Mouse (Mus musculus): ENCODE measurements around the gene Lzic.
"Not testable (repeated sequence)": the region's sequence is repeated elsewhere in the genome, so short reads cannot be mapped to it uniquely, and the experiment has no call there.

Gene Lzic

DNA sequence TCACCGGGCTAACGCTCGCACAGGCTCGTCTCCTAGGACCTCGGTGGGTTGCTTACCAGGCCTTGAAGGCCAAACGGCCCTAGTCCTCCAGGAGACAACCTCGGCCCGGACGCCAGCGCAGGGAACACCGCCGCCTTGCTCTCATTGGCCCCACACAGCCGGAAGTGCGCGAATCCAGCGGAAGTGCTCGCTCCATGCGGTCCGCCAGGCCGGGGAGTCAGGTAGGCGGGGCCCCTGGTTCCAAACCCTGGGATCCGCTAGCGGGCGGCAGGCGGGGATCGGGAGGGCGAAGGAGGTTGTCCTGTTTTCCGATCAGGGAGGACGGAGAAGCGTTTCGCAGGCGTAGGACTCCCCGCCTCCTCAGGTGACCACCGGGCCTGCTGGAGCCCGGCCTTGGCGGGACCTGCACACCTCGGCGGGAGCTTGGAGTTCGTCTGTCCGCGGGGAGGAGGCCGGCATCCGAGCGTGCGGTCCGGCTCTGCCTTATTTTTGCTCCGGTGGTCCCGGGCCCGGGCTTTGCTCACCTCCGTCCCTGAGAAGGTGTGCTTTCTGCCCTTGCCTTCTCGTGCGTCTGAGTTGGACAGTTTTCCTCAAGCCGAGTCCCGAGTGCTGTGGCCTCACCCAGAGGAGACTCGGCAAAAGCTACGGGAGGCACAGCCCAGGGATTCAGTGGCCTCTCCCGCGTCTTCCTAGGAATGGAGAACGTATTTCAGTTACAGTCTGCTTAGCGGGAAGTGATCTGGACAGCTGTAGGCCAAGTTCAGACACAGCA, at the start of gene Lzic, which contains the start of gene Nmnat1:
Gene Lzic (plus strand): TSS at position 177 of the 772 bp plus-strand sequence.
Gene Nmnat1 (minus strand): TSS at position 150 of the 772 bp plus-strand sequence.
- DNase-seq (ENCODE audit: low spot score in 2 of 2): peak; percentile 89 to 90

DNA sequence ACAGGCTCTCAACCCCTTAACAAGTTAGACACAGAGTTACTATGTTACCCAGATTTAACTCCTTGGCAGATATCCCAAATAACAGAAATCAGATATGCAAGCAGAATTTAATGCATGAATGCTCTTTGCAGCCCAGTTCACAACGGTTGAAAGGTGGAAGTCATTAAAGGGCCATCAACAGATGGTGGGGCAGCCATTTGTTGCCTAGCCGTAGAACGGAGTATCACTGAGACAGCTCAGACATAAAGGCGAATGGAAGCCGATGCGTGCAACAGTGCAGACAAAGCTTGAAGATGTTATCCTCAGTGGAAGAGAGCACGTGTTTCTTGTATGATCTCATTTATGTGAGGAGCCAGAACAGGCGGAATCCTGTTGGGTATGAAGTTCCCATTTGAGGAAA, 44.5 kb upstream of the Lzic start:
- DNase-seq (ENCODE audit: low spot score in 2 of 2): no peak

DNA sequence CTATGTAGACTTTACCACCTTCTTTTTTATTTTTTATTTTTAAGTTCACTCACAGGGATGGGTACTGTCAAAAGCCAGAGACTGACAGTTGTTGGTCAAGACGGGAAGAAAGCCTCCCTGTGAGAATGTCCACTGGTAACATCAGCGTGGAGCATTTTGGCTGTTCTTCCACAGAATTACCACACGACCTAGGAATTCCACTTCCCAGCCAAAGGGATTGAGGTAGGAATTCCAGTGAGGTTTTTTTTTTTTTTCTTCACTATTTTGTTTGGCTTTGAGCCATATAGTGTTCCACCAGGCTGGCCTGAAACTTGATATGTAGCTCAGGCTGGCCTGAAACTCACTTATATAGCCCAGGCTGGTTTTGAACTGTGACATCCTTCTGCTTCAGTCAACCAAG, 42.6 kb upstream of the Lzic start:
- no peak for DNase-seq (ENCODE audit: low spot score in 2 of 2)

DNA sequence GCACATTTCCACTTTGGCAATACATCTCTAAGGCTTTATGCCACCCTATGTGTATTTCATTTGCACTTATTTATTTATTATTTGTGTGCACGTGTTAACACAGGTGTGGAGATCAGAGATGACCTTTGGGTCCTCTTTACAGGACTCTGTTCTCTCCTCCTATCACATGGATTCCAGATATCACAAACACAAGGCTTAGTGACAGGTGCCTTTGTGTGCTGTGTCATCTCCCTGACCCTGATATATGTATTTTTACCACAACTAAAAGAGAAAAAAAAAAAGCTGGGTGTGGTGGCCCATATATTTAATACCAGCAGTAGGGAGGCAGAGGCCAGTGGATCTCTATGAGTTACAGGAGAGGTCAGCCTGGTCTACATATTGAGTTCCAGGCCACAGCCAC, 40.6 kb upstream of the Lzic start:
- no peak for DNase-seq (ENCODE audit: low spot score in 2 of 2)

- DNase-seq (ENCODE audit: low spot score in 2 of 2): peak; percentile 73 to 84
These were observed 39.9 kb upstream of the Lzic start for GRCm38 (mm10) chr4:149444964-149445701.

GRCm38 (mm10) chr4:149445868-149446267, 39.2 kb upstream of the Lzic start:
- no peak for DNase-seq (ENCODE audit: low spot score in 2 of 2)

DNA sequence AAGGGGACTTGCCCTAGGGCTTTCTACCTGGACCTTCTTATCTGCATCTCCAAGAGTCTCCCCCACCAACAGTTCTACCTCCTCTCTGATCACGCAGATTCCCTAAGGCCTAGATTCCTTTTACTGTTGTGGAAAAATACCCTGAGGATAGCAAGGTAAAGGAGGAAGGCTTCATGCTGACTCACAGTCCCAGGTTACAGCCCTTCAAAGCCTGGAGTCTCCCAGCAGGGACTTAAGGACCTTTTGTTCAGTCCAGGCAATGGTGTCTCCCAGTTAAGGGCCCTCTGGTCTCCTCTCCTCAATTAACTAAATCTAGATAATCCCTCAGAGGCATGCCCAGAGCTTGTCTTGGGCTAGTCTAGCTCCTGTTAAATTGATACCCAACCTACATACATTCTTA, 38.7 kb upstream of the Lzic start:
- no peak for DNase-seq (ENCODE audit: low spot score in 2 of 2)

DNA sequence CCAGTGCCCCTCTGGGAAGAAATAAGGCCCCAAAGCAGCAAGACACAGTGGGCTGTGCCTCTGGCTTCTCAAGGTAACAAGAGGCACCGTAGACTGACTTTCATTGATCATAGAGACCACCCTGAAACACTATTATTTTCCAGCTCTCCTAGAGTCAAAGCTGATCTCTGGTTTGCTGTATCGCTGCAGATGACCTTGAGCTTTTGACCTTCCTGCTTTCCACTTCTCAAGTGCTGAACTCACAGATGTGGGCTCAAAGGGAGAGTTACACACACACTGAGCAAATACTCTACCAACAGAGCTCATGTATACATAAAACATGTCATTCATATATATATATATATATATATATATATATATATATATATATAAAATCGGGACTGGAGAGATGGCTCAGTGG, 34.4 kb upstream of the Lzic start:
- no peak for DNase-seq (ENCODE audit: low spot score in 2 of 2)

GRCm38 (mm10) chr4:149453656-149454055, 31.4 kb upstream of the Lzic start:
- no peak for DNase-seq (ENCODE audit: low spot score in 2 of 2)

GRCm38 (mm10) chr4:149454263-149454662, 30.8 kb upstream of the Lzic start:
- no peak for DNase-seq (ENCODE audit: low spot score in 2 of 2)

DNA sequence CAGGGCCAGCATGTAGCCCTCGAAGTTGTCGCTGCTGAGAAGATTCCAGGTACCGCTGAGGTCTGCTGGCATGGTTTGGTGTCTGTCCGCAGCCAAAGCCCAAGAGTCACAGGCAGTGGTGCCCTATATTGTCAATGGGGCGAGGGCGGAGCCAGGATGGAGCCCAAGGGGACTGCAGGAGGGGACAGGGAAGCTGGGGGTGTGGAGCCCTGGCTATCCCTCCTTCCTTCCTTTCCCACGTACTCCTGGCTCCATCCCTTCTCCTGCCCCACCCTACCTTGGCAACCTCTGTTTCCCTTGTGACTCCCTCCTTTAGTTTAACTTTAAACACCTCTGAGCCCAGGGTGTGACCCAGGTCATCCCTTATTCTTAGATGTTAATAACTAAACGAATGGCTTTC, 30.1 kb upstream of the Lzic start, which contains the start of gene Rbp7:
Gene Rbp7 (minus strand): TSS at position 100 of the 400 bp plus-strand sequence.
- DNase-seq (ENCODE audit: low spot score in 2 of 2): no peak

- not testable (repeated sequence) for DNase-seq (ENCODE audit: low spot score in 2 of 2)
These were observed 27.9 kb upstream of the Lzic start for GRCm38 (mm10) chr4:149457163-149457562.

DNA sequence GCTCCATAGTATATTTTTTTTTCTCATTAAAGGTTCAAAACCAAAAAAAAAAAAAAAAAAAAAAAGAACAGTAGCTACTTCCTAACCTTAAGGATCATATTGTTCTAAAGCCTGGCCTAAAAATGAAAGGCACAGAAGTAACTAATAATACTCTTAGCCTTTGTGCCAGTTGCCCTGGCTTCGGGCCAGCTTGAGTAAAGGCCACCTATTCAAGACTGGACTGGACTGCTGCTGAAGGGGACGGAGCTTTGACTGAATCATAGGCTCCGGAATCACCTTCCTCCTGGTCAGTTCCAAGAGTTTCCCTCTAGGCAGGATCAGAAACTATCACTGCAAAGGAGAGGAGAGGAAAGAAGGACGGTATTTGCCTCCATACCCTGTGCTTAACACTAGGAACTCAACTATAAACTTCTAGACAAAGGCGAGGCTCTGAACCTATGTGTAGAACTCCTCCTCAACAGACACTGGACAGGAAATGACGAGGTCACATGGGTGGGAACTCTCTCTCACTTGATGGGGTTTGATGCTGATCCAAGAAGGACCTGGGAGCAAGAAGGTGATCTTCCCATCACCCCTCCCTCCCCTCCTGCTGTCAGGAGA, 27.1 kb upstream of the Lzic start:
- DNase-seq (ENCODE audit: low spot score in 2 of 2): peak; percentile 30 to 45

GRCm38 (mm10) chr4:149458526-149458925, 26.5 kb upstream of the Lzic start:
- no peak for DNase-seq (ENCODE audit: low spot score in 2 of 2)

DNA sequence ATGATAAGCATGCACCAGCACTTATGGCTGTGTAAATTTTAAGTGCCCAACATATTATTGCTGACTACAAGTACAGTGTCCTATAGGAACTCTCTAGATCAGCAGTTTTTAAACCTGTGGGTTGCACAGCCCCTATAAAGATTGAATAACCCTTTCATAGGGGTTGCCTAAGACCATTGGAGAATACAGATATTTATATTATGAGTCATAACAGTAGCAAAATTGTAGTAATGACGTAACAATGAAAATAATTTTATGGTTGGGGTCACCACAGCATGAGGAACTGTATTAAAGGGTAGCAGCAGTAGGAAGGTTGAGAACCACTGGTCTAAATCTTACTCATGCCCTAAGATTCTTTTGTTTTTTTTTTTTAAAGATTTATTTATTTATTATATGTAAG, 25.6 kb upstream of the Lzic start:
- DNase-seq (ENCODE audit: low spot score in 2 of 2): no peak

- not testable (repeated sequence) for DNase-seq (ENCODE audit: low spot score in 2 of 2)
These were observed 24.6 kb upstream of the Lzic start for GRCm38 (mm10) chr4:149460475-149460874.

GRCm38 (mm10) chr4:149461579-149462304, 23.3 kb upstream of the Lzic start:
- no peak for DNase-seq (ENCODE audit: low spot score in 2 of 2)

DNA sequence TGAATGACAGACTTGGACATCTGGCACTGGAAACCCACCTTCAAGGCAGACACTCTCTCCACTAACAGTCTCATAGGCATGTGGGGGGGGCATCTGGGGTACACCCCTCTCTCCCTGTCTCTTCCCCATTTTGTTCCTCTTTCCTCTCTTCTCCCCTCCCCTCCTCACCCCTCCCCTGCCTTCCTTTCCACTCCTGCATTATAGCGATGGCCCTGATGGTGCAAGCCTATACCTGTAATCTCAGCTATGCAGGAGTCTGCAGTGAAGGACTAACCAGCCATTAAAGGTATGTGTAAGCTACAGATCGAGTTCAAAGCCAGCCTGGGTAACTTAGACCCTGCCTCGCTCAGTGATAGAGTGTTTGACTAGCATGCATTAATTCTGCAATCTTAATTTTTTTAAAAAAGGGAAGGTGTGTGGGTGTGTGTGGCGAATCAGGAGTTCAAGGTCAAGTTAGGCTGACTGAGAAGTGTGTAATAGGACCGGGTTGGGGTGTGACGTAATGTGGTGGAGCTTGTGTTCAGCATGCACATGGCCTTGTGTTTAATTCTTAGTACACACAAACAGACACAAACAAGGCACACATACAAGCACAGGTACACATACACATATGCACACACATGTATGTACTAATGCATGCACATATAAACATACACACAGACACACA, 22.6 kb upstream of the Lzic start:
- no peak for DNase-seq (ENCODE audit: low spot score in 2 of 2)

DNA sequence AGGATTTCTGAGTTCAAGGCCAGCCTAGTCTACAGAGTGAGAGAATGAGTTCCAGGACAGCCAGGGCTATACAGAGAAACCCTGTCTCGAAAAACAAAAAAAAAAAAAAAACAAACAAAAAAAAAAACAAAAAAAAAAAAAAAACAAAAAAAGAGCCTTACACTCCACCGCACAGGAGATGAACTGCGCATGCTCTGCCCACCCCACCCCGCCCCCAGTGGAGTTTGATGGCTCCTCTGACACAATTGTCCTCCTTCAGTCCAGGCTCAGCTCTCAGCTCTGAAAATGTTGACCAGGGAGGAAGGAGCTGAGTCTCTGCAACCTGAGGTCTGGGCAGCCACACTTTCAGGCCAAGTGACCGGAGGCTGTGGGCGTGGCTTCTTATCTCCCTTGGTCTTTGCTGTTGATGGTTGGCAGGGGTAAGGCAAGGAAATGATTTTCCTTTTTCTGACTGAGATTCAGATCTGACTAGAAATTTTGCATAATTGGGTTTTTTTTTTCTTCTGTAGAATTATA, 21.5 kb upstream of the Lzic start:
- DNase-seq (ENCODE audit: low spot score in 2 of 2): no peak

DNA sequence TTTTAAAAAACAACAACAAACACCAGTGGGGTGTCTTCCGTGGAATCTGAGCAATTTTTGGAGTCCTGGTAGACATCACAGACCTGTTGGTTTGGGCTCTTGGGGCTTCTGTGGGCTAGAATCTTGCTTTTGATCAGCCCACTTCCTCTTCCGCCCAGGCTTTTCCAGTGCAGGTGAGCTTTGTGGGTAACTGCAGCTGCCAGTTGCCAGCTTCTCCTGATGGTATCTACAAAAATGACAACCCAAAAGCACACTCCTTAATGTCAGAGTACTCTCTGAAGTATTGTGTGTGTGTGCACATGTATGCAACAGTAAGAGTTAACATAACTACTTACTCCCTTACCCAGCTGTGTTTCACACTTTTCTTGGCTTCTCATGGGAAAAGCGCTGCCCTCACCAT, 15.5 kb upstream of the Lzic start:
- DNase-seq (ENCODE audit: low spot score in 2 of 2): no peak

DNA sequence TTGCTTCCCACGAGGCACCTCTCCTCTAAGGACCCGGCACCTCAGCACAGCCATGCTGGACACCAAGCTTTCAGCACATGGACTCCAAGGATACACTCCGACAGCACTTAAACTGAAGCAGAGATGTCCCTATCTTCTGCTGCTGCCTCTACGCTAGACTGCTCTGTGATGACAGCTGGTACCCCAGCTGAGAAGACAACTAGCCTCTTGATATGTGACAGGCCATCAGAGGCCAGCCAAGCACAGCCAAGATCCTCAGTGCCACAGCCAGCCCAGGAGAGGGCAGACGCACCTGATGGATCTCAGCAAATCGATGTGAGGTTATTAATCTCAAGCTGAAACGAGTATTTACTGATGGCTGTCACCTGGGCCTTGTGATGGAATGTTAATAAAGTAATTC, 9.9 kb upstream of the Lzic start:
- DNase-seq (ENCODE audit: low spot score in 2 of 2): no peak

Data from urinary bladder, adult 18-20 months (tissue).